Mouse (Mus musculus) small intestine, adult 2 months (tissue): ENCODE measurements around the gene BC005624.

Experiments
- CTCF ChIP-seq: fragments of 200-500 bp; IDR thresholded peaks from 2 replicates; pipeline ENCODE4 v1.5.1; 2012; ENCODE audit warnings: low read depth, mild to moderate bottlenecking, control low read depth, inconsistent platforms, low read length, moderate library complexity, mixed read lengths; ENCODE audit not compliant: insufficient replicate concordance, insufficient read length; ENCODE audit errors: extremely low read depth
- POLR2A ChIP-seq: fragments of 200-500 bp; IDR thresholded peaks from 2 replicates; pipeline ENCODE4 v1.6.1; 2012; ENCODE audit warnings: low read depth, mild to moderate bottlenecking, control low read depth, inconsistent platforms, low read length, moderate library complexity

- TF ChIP-seq CTCF (no peak), POLR2A (no peak)
Measured at GRCm38 (mm10) chr2:30958726-30959125, 23.3 kb downstream of the BC005624 start.
